Mouse (Mus musculus): ENCODE data around the gene Nmt2. TPM values are rescaled to one million over a fixed set of nuclear protein-coding genes. Genes with fewer than 3 reads are reported as not detected.

The Nmt2 gene
- polyA plus RNA-seq, 1 experiment from 2014 or later, result 115 TPM

DNA sequence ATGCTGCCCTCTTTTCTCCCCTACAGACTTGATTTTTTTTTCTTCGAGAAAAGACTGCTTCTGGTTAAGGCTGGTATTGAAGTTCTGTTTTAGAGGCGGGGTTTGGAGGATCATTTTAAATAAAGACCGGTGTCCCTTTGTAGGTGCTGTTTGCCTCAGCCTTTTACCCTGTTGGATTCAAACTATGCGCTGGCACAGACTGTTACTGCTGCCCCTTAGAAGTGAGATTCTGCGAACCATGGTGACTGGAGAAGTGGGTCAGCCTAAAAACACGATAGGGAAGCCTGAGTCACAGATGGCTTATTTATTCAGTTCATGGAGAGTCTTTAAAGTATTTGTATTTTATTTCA lies 1.1 kb downstream of the Nmt2 start:
- Histone ChIP-seq H3K4me1 (peaks cover 20% of the 10 kb centered on the region), H3K27me3 (replicated peaks) (no peaks in the 10 kb centered on the region), H3K4me2 (peak overlapping the region; percentile 67), H3K36me3 (replicated peaks) (no peaks in the 10 kb centered on the region), H3K4me3 (peak overlapping the region; percentile 74), H3K9me3 (no peaks in the 10 kb centered on the region), H3K9ac (peak overlapping the region; percentile 73), H3K27ac (peak overlapping the region; percentile 93)
- no peak for ATAC-seq (replicated peaks)
- WGBS, result 0% methylated on average over 6 of the region's 6 CpGs

- Histone ChIP-seq H3K4me3 (peak overlapping the region; percentile 74), H3K4me2 (peak overlapping the region; percentile 67), H3K27ac (no peak overlapping the region), H3K27me3 (replicated peaks) (no peaks in the 10 kb centered on the region), H3K9ac (peak overlapping the region; percentile 73; the same call in 1 of the 2 replicates), H3K4me1 (peaks cover 20% of the 10 kb centered on the region), H3K36me3 (replicated peaks) (no peaks in the 10 kb centered on the region), H3K9me3 (no peaks in the 10 kb centered on the region)
- 77% methylated on average over 3 of the region's 3 CpGs for WGBS
- no peak for ATAC-seq (replicated peaks)
Observed at GRCm38 (mm10) chr2:3285709-3286108, 1.7 kb downstream of the Nmt2 start.

DNA sequence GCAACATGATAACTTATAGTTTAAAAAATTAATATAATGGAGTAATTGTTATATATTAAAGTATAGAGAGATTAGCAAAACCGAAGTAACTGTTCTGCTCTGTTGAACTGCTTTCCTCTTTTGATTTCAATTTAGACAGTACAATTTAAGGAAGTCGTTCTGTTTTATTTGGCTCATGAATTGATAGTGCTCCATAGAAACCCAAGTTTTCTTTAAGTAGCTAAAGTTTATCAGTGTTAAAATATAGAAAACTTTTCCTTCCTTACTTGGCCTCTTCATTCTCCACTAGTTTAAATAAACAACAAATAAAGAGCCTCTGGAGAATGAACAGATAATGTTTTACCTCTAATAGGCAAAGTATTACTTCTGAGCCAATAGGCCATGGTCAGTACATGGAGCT lies 2.2 kb downstream of the Nmt2 start:
- WGBS, result 85% methylated on average over 2 of the region's 2 CpGs
- Histone ChIP-seq H3K27ac (no peak overlapping the region), H3K4me2 (peak overlapping the region; percentile 67), H3K4me3 (no peak overlapping the region), H3K36me3 (replicated peaks) (no peaks in the 10 kb centered on the region), H3K9me3 (no peaks in the 10 kb centered on the region), H3K9ac (no peak overlapping the region), H3K4me1 (peaks cover 20% of the 10 kb centered on the region), H3K27me3 (replicated peaks) (no peaks in the 10 kb centered on the region)
- ATAC-seq (replicated peaks), result no peak

DNA sequence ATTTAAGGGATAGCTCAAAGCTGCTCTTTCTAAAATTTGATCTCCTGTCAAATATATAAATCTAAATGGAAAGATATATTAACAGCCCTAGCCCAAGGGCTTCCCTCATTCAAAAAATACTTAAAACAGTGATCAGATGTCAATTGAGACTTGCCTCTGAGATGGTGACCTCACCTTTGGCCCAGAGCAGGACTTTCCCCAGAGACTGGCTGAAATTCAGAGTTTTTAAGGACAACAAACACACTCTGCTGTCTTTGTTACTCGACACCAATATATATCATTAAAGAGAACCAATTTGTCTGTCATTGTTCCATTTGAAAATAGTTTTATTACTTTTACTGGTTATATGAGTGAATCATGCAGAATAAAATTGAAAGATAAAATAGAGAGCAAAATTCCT lies 5.6 kb downstream of the Nmt2 start:
- WGBS, result 90% methylated on average over 1 of the region's 1 CpGs
- Histone ChIP-seq H3K27ac (no peak overlapping the region), H3K9ac (no peak overlapping the region), H3K9me3 (no peaks in the 10 kb centered on the region), H3K4me1 (peaks cover 13% of the 10 kb centered on the region), H3K36me3 (replicated peaks) (no peaks in the 10 kb centered on the region), H3K4me2 (no peak overlapping the region), H3K4me3 (no peak overlapping the region), H3K27me3 (replicated peaks) (no peaks in the 10 kb centered on the region)
- ATAC-seq (replicated peaks), result no peak

- H3K9me3 ChIP-seq, result no peaks in the 10 kb centered on the region
- no peak overlapping the region for H3K4me2 ChIP-seq
- H3K9ac ChIP-seq, result no peak overlapping the region
- no peaks in the 10 kb centered on the region for H3K27me3 ChIP-seq (replicated peaks)
- 88% methylated on average over 1 of the region's 1 CpGs for WGBS
- no peak for ATAC-seq (replicated peaks)
- H3K27ac ChIP-seq, result no peak overlapping the region
- no peak overlapping the region for H3K4me3 ChIP-seq
- no peaks in the 10 kb centered on the region for H3K36me3 ChIP-seq (replicated peaks)
- H3K4me1 ChIP-seq, result no peaks in the 10 kb centered on the region
Observed at GRCm38 (mm10) chr2:3292170-3292569, 8.2 kb downstream of the Nmt2 start.

GRCm38 (mm10) chr2:3295826-3296225 lies 11.8 kb downstream of the Nmt2 start:
- no peaks in the 10 kb centered on the region for H3K9me3 ChIP-seq
- ATAC-seq (replicated peaks), result no peak
- WGBS, result 89% methylated on average over 7 of the region's 7 CpGs
- H3K4me1 ChIP-seq, result no peaks in the 10 kb centered on the region
- H3K27me3 ChIP-seq (replicated peaks), result no peaks in the 10 kb centered on the region
- H3K4me3 ChIP-seq, result no peak overlapping the region
- no peak overlapping the region for H3K27ac ChIP-seq
- no peak overlapping the region for H3K4me2 ChIP-seq
- no peaks in the 10 kb centered on the region for H3K36me3 ChIP-seq (replicated peaks)
- no peak overlapping the region for H3K9ac ChIP-seq

GRCm38 (mm10) chr2:3305426-3306025 lies 21.5 kb downstream of the Nmt2 start:
- WGBS, result 87% methylated on average over 3 of the region's 3 CpGs

GRCm38 (mm10) chr2:3323132-3323531 lies 39.1 kb downstream of the Nmt2 start:
- H3K4me1 ChIP-seq, result no peaks in the 10 kb centered on the region
- H3K9ac ChIP-seq, result no peak overlapping the region
- H3K9me3 ChIP-seq, result no peaks in the 10 kb centered on the region
- ATAC-seq (replicated peaks), result no peak
- no peak overlapping the region for H3K4me3 ChIP-seq
- H3K36me3 ChIP-seq (replicated peaks), result peaks cover 45% of the 10 kb centered on the region
- no peak overlapping the region for H3K27ac ChIP-seq
- no peak overlapping the region for H3K4me2 ChIP-seq
- 91% methylated on average over 2 of the region's 2 CpGs for WGBS
- H3K27me3 ChIP-seq (replicated peaks), result no peaks in the 10 kb centered on the region

More at GRCm38 (mm10) chr2:3305426-3306025, 21.5 kb downstream of the Nmt2 start:
- Histone ChIP-seq H3K27ac (no peak overlapping the region), H3K9me3 (no peaks in the 10 kb centered on the region), H3K27me3 (replicated peaks) (no peaks in the 10 kb centered on the region), H3K36me3 (replicated peaks) (peaks cover 16% of the 10 kb centered on the region; the same call in 1 of the 2 replicates), H3K9ac (no peak overlapping the region), H3K4me2 (no peak overlapping the region), H3K4me1 (no peaks in the 10 kb centered on the region), H3K4me3 (no peak overlapping the region)
- no peak for ATAC-seq (replicated peaks)

DNA sequence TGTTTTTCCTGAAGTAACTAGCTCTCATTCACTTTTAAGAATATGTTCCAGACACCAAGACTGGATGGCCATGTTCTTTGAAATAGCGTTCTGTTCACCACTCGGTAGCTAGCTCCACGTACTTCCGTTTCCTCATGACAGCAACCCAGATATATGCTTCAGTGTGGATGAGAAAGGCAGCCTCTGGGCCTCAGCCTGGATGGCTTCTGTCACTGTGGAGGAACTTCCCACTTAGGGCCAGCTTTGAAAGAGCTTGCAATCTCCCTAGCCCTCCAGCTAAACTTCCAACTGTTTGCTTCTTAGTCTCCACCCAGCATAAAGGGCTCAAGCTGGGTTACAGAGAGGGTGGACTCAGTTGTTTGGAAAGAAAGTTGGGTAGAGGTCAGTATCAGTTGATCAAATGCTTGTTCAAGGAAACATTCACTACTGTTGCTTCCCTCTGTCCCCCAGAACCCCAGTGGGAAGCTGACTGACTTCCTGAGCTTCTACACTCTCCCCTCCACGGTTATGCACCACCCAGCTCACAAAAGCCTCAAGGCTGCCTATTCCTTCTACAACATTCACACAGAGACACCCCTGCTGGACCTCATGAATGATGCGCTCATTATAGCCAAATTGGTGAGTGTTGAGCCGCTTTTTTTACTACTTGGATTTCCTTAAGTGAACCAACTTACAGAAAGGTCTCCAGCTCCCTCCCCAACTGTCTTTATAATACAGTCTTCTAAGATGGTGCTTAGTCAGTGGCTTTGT lies 40.5 kb downstream of the Nmt2 start:
- Histone ChIP-seq H3K4me1 (no peaks in the 10 kb centered on the region), H3K27me3 (replicated peaks) (no peaks in the 10 kb centered on the region), H3K9me3 (no peaks in the 10 kb centered on the region), H3K36me3 (replicated peaks) (peaks cover 46% of the 10 kb centered on the region), H3K4me2 (no peak overlapping the region), H3K27ac (no peak overlapping the region), H3K4me3 (no peak overlapping the region), H3K9ac (no peak overlapping the region)
- no peak for ATAC-seq (replicated peaks)
- WGBS, result 90% methylated on average over 7 of the region's 7 CpGs

- Histone ChIP-seq H3K27ac (no peak overlapping the region), H3K4me1 (peaks cover 7% of the 10 kb centered on the region), H3K36me3 (replicated peaks) (peaks cover 42% of the 10 kb centered on the region), H3K4me3 (no peak overlapping the region), H3K27me3 (replicated peaks) (no peaks in the 10 kb centered on the region), H3K4me2 (no peak overlapping the region), H3K9me3 (no peaks in the 10 kb centered on the region), H3K9ac (no peak overlapping the region)
- no peak for ATAC-seq (replicated peaks)
- 97% methylated on average over 1 of the region's 1 CpGs for WGBS
Observed at GRCm38 (mm10) chr2:3326547-3326946, 42.5 kb downstream of the Nmt2 start.

DNA sequence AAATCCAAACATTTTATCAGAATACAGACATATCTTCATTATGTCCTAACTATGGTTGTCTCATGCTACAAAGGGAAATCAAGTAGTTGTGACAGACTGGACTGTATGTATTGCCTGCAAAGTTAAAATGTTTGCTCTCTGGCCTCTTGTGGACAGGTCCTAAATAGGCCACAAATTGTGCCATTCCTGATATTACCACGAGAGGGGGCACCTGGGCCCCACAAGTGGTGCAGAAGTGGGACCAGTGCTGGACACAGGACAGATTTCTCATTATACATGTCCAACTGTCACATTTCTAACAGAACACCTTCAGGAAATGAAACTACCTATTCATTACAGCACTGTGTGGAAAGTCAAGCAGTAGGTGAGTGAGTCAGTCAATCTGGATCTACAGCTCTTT lies 43.3 kb downstream of the Nmt2 start:
- Histone ChIP-seq H3K4me1 (peaks cover 11% of the 10 kb centered on the region), H3K27ac (no peak overlapping the region), H3K36me3 (replicated peaks) (peaks cover 37% of the 10 kb centered on the region)

DNA sequence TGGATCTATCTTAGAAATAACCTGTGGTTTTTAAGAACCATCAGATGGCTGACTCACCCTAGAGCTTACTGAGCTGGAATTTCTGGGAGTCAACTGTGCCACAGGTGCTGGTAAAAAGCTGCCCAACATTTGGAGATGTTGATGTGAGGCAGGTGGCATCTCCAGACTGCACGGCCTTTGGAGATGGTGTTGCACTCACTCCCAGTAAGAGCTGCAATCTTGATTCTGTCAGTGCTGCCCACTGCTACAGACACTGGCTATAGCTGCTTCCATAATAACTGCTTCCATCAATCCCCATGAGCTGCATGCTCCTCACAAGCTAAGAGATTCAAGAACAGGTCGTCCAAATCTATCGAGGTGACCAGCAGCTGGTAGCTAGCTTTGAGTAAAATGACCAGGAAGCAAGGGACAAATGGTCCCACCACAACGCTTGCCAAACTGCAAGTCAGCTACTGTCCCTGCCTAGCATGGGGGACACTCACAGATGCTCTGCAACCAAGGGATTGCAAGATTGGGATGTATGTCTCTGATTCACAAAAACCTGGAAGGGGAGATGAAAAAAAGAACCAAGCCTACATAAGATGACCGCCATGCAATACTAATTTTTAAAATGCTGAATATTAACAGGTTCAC lies 47.2 kb downstream of the Nmt2 start:
- peak overlapping the region; percentile 91 for H3K27ac ChIP-seq
- H3K9me3 ChIP-seq, result no peaks in the 10 kb centered on the region

More for the DNA sequence above, 43.3 kb downstream of the Nmt2 start:
- ATAC-seq (replicated peaks), result no peak
- H3K9ac ChIP-seq, result no peak overlapping the region
- no peak overlapping the region for H3K4me2 ChIP-seq
- no peak overlapping the region for H3K4me3 ChIP-seq
- 44% methylated on average over 1 of the region's 1 CpGs for WGBS
- no peaks in the 10 kb centered on the region for H3K27me3 ChIP-seq (replicated peaks)
- no peaks in the 10 kb centered on the region for H3K9me3 ChIP-seq

More for the DNA sequence above, 47.2 kb downstream of the Nmt2 start:
- Histone ChIP-seq H3K27me3 (replicated peaks) (no peaks in the 10 kb centered on the region), H3K4me3 (peak overlapping the region; percentile 64), H3K4me2 (peak overlapping the region; percentile 56), H3K4me1 (peaks cover 20% of the 10 kb centered on the region), H3K36me3 (replicated peaks) (peaks cover 8% of the 10 kb centered on the region), H3K9ac (peak overlapping the region; percentile 72; the same call in 1 of the 2 replicates)
- ATAC-seq (replicated peaks), result no peak
- 87% methylated on average over 5 of the region's 5 CpGs for WGBS

Measured in midbrain, embryonic 15.5 days (tissue).